Mouse (Mus musculus): Measurements from ENCODE around the gene Prph2. TPM values are rescaled to one million over a fixed set of nuclear protein-coding genes. Genes with fewer than 3 reads are reported as not detected.

The Prph2 gene
- total RNA-seq, 2 experiments from 2014 or later, result not detected

- DNase-seq, result peak; percentile 33 to 48
These were observed 19.2 kb upstream of the Prph2 start for GRCm38 (mm10) chr17:46890843-46891594.

- DNase-seq, result no peak
These were observed 14.8 kb upstream of the Prph2 start for GRCm38 (mm10) chr17:46895426-46895825.

DNA sequence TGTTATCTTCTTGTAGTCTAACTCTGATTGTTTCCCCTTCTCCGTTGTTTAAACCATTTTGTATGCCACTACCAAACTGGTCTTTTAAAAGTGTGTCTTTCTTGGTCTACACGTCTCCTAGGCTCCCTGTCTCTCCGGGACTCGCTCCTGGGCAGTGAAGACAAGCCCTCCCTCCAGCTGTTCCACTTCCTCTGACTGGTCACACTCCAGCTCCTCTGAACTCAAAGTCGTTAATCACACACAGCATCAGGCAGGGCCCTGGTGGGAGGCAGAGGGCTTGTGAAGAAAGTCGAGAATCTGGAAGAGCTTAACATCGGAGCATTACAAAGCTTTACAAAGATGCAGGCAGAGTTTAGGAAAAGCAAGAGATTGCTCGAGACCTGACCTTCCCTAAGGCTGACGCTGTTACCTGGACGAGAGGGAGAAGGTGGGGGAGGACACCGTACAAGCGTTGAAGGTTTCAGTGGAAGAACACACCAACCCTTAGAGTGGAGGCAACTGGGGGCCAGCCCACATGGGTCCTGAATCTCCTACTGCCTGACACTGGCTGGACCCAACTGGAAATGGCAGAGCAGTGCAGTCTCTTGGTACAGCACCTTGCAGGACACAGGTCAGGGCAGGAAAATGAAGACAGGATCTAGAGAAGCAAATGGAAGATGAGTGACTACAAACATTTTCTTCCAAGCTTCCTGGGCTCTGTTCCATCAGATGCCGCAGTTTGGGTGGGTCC, 12.9 kb upstream of the Prph2 start:
- no peak for DNase-seq

DNA sequence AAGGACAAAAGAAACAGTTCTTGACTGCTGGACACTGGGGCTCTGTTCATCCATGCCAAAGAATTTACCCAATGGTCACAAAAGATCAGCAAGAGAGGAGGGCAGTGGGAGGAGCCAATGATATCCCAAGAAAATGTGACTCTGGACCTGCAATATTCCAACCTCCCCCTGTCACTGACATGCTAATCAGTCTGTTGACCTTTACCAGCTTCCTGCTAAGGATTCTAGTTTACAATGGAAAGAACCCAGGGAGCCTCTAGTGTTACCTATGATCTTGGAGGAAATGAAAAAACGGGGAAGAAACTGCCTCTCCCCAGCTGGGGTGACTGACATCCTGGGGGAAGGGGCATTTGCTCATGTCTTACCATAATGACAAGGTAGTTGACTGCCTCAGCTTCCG, 9.3 kb upstream of the Prph2 start:
- DNase-seq, result no peak

DNA sequence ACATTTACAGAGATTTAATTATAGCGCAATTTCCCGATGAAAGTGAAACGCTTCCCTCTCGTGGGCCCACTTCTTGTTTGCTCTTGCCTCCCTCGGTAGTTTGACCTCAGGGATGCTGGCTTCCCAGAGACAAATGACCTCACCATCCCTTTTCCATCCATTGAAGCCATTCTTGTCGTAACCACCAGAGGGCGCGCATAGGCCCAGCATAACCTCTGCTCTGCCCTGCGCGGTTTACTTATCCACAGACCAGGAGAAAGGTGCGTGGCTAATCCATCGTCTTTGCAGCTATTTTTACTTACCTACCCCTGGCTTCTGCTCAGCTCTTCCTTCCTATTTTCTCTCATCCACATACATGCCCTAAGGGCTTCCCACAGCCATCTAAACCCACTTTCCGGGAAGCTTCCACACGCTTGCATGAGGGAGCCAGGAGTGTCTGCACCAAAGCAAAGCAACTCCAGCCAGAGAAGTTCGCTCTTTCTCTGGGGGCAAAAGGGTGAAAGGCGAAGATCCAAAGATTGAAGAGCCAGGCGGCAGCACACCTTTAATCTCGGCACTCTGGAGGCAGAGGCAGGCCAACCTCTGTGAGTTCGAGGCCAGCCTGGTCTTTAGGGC, 6.3 kb upstream of the Prph2 start:
- peak; percentile 66 to 68 for DNase-seq

DNA sequence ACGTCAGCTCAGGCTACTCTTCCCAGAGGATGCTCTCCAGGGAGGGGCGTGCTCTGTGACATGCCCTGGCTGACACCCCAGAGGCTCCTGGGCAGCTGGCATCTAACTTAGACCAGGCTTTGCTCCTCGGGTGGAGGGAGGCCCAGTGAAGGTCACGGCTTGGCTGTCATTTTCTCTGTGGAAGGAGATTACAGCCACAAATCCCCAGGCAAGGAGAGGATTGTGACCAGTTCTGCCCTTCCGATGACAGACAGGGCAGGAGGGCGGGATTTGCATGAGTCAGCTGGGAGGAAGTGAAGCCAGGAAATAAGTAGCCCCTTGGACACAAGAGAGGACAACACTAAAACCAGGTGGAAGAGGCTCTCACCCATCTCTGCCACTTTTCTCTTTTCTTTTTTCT, 2.1 kb downstream of the Prph2 start:
- DNase-seq, result no peak

DNA sequence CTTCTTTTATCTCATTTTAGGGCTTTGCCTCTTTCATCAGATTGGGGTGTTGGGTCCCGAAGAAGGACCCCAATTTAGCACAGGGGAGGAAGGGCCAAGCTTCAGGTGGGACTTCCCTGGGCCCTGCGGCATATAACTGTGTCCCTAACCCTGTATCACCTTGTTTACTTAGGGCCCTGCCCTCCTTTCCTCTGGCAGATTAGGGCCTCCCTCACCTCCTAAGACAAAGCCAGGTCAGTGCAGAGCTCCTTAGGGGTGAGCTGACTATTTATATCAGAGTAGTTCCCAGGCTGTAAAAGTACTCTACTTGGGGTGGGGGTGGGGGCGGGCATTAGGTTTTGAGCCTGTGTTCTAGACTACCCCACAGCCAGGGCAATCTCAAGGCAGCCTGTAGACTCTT, 4.9 kb downstream of the Prph2 start:
- no peak for DNase-seq

DNA sequence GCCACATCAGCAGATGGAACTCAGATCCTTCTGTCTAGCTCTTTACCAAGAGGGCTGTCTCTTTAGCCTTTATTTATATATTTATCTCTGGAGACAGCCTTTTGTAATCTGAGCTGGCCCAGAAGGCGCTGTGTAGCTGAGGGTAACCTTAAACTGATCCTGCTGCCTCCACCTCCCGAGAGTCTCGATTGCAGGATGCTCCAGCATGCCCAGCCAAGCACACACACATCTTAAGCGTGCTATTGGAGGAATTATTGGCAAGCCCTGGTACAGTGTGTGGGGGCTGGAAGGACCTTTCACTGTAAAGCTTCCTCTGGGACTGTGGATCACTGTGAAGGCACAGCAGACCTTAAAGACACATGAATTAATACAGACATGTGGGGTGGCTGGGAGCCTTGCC, 8.7 kb downstream of the Prph2 start:
- DNase-seq, result no peak

GRCm38 (mm10) chr17:46920855-46921254, 10.6 kb downstream of the Prph2 start:
- no peak for DNase-seq

DNA sequence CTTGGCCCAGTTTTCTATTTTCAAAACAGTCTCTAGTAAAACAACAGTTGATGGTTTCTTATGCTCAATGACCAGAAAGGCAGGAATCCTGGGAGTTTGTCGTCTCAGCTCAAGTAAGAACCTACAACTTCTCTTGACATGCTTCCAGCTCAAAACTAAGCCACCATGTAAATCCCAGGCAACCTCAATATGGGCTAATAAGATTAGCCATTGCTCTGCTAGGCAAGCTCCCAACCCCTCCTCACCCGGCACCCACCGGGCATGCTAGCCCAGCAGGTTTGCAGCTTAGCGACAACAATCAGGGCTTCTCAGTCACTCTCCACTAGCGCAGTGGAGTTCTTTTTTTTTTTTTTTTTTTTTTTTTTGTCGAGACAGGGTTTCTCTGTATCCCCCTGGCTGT, 15.9 kb downstream of the Prph2 start:
- no peak for DNase-seq

- no peak for DNase-seq
These were observed 16.7 kb downstream of the Prph2 start for GRCm38 (mm10) chr17:46926941-46927340.

DNA sequence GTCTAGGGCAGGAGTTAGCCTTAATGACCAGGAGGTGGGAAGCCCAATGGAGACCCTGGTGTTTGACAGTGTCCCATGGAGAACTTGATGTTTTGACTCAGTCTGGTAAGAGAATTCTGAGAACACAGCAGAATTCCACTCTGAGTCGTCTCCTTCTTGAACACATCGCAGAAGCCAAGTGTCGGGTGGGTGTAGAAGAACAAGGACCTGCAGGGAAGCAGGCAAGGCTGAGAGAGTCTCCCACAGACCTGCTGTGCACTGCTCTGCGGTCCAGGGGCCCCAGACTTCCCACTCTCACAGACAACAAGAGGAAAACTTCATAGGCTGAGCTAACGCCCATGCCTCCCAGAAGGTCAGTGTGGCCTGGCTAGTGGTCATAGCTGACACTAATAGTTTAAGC, 17.5 kb downstream of the Prph2 start:
- peak in 1 of 2 experiments; percentile 36 for DNase-seq

- no peak for DNase-seq
These were observed 19.0 kb downstream of the Prph2 start for GRCm38 (mm10) chr17:46929277-46929676.

- DNase-seq, result no peak
These were observed 19.6 kb downstream of the Prph2 start for GRCm38 (mm10) chr17:46929897-46930296.

- no peak for DNase-seq
These were observed 22.7 kb downstream of the Prph2 start for GRCm38 (mm10) chr17:46932961-46933360.

GRCm38 (mm10) chr17:46933557-46934348, 23.5 kb downstream of the Prph2 start:
- peak; percentile 34 to 35 for DNase-seq

DNA sequence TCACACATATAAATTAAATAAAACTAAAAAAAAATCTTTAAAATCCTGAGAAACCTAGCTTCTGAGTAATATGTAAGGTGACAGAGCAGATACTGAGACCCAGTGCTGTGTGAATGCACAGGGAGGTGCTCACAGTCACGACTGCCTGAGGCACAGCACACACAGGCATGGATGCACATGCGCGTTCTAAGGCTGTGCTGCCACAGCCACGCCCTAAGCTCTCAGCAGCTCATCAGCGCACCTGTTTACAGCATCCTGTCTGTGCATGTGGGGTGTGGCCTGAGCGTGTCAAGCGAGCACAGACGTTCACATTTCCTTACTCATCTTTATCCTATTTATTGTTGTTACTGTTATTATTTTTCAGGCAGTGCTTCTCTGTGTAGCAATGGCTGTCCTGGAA, 30.2 kb downstream of the Prph2 start:
- no peak for DNase-seq

GRCm38 (mm10) chr17:46942421-46942820, 32.2 kb downstream of the Prph2 start:
- no peak for DNase-seq

DNA sequence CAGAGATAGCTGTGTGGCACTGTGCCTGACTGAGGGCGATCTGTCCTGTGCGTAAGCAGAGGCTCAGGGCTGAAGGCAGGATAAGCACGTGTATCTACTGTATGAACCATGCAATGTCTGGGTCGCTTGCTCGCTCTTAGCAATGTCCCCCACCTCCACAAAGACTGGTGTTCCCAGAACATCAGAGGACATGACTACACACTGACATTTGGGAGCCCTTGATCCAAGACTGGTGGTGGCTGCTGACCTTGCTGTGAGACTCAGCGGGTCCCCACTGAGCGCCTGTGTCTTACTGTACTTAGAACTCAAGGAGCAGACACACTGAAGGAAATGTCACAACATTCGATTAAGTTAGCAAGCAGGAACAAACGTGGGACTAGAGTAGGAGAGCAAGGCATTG, 36.0 kb downstream of the Prph2 start:
- no peak for DNase-seq

DNA sequence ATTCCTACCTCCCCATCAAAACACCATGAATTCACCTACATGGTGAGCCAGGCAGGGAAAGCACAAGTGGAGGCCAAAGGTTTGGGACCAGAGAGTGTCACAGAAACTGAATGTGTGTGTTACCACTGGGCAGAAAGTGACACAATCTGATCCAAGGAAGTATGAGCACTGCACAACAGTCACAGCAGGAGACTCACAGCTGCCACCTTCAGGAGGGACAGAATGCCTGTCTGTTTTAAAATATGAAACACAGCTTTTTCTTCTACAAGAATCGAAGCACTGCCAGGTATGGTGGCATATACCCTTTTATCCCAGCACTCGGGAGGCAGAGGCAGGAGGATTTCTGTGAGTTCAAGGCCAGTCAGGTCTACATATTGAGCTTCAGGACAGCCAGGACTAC, 47.8 kb downstream of the Prph2 start:
- no peak for DNase-seq

GRCm38 (mm10) chr17:46960216-46960615, 50.0 kb downstream of the Prph2 start:
- DNase-seq, result no peak

DNA sequence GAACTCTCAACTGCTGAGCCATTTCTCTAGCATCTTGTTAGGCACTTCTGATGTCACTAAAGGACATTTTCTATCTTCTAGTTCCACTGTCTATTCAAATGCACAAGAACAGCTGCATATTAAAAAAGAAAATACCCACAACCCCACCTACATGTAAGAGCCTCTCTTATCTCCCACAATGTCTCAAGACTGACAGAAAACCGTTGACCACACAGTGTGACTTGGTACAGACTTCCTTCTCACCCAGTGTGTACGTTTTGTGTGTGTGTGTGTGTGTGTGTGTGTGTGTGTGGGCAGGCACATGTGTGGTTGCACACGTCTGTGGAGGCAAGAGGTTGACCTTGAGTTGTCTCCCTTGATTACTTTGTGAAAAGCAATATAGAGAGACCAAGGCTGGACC, 51.9 kb downstream of the Prph2 start:
- DNase-seq, result no peak

GRCm38 (mm10) chr17:46963186-46963585, 52.9 kb downstream of the Prph2 start:
- no peak for DNase-seq
